Comparison of ENCODE assay signal across 27 mouse cellular contexts in genomic region chr10:13921641-13922385, GRCm38 (mm10). TPM values are rescaled to one million over a fixed set of nuclear protein-coding genes. Genes with fewer than 3 reads are reported as not detected.
A peak's percentile ranks its signal among the peaks of the same experiment; 100 is the strongest.
DNase-seq lines count a peak whose midpoint lies in the region; ATAC-seq lines count a peak whose summit lies in the region.
"Had no signal": no experiment of that assay in that cellular context is flagged by ENCODE, and none has a peak within 500 bp of the region (broad histone marks: within the 10 kb centered on the region; RNA-seq: fewer than 3 reads in every experiment).

No protein-coding gene starts in this region.

- intact Hi-C loops in heart, postnatal 10 days (cut with DNase I), result no loop called here

- no peak overlapping the region for H3K9ac ChIP-seq in lung, embryonic 16.5 days (ENCODE audit: low read length)
- H3K9ac ChIP-seq: embryonic facial prominence, embryonic 12.5 days; embryonic facial prominence, embryonic 15.5 days; forebrain, postnatal 0 days; hindbrain, embryonic 13.5 days had no signal

- DNase-seq in heart, adult 11 months, result peak; percentile 41
- no peak for DNase-seq in heart, postnatal 10 days
- DNase-seq in lung, postnatal 10 days, result no peak
- peak; percentile 56 to 67 for DNase-seq in right cerebral cortex, postnatal 10 days (ENCODE audit: low spot score in 2 of 2)
- DNase-seq in right cerebral cortex, adult 18-20 months, result no peak
- DNase-seq in kidney, postnatal 25 days, result no peak
- DNase-seq: adrenal gland, postnatal 10 days; adrenal gland, postnatal 36 days; B cell, adult 2 months; cerebellum, adult 11 months; cerebellum, adult 2 months; cerebellum, adult 9-11 months; forebrain, postnatal 0 days; gastrocnemius, postnatal 10 days; gastrocnemius, postnatal 36 days; heart, postnatal 36 days had no signal

- H3K9me3 ChIP-seq in lung, embryonic 16.5 days (ENCODE audit: control insufficient read depth, low read length), result no peaks in the 10 kb centered on the region
- H3K9me3 ChIP-seq: embryonic facial prominence, embryonic 12.5 days; embryonic facial prominence, embryonic 15.5 days; G1E; hindbrain, embryonic 10.5 days; hindbrain, embryonic 13.5 days had no signal

- peaks cover 2% of the 10 kb centered on the region; the same call in 1 of the 2 replicates for H3K4me1 ChIP-seq in lung, embryonic 16.5 days (replicated peaks; ENCODE audit: control insufficient read depth, insufficient read depth, low read length)

- ATAC-seq in lung, embryonic 16.5 days (ENCODE audit: low read depth), result peak; percentile 30; the same call in 1 of the 2 replicates
- ATAC-seq: forebrain, embryonic 14.5 days; forebrain, postnatal 0 days; hindbrain, embryonic 16.5 days; Patski had no signal

- H3K27me3 ChIP-seq in lung, embryonic 16.5 days (ENCODE audit: control insufficient read depth, insufficient read depth, low read depth, low read length), result no peaks in the 10 kb centered on the region
- H3K27me3 ChIP-seq: CH12.LX; embryonic facial prominence, embryonic 12.5 days; embryonic facial prominence, embryonic 15.5 days; hindbrain, embryonic 13.5 days had no signal

- no peaks in the 10 kb centered on the region for H3K36me3 ChIP-seq in lung, embryonic 16.5 days (ENCODE audit: control insufficient read depth, insufficient read depth, low read length)
- H3K36me3 ChIP-seq: embryonic facial prominence, embryonic 12.5 days; embryonic facial prominence, embryonic 15.5 days; G1E; hindbrain, embryonic 10.5 days; hindbrain, embryonic 13.5 days had no signal

- H3K27ac ChIP-seq in lung, embryonic 16.5 days (ENCODE audit: low read length), result no peak overlapping the region
- H3K27ac ChIP-seq: embryonic facial prominence, embryonic 12.5 days; embryonic facial prominence, embryonic 15.5 days; hindbrain, embryonic 10.5 days; hindbrain, embryonic 13.5 days had no signal

- 62% methylated on average over 9 of the region's 9 CpGs for WGBS in lung, embryonic 16.5 days

- H3K4me3 ChIP-seq in lung, embryonic 16.5 days (ENCODE audit: low read length), result no peak overlapping the region
- H3K4me3 ChIP-seq: embryonic facial prominence, embryonic 12.5 days; embryonic facial prominence, embryonic 15.5 days; hindbrain, embryonic 10.5 days; hindbrain, embryonic 13.5 days had no signal

- no peak overlapping the region for H3K4me2 ChIP-seq in lung, embryonic 16.5 days (ENCODE audit: low read depth, low read length)
- H3K4me2 ChIP-seq: embryonic facial prominence, embryonic 12.5 days; embryonic facial prominence, embryonic 15.5 days; heart, embryonic 11.5 days; hindbrain, embryonic 13.5 days had no signal

RNA-seq across cellular contexts. Expression of gene Hivep2, which starts 44.1 kb away (rescaled TPM):
- 10 to 100 TPM; 25.7 to 28.4 TPM for total RNA-seq in heart, postnatal 10 days (2021)
- polyA plus RNA-seq in lung, embryonic 16.5 days (2015; fragmentation: Nextera tagmentation; extraction: Ambion mirVana), result 4.7 and 5.6 TPM in 2 replicates
- polyA plus RNA-seq: G1E had no signal

RNA-seq across cellular contexts. Expression of gene Aig1, which starts 53.0 kb away (rescaled TPM):
- 10 to 100 TPM; 64.1 to 71.8 TPM for total RNA-seq in heart, postnatal 10 days (2021)
- polyA plus RNA-seq in lung, embryonic 16.5 days (2015; fragmentation: Nextera tagmentation; extraction: Ambion mirVana), result 45.4 and 52.9 TPM in 2 replicates
- polyA plus RNA-seq: G1E had no signal

Comparison
In these comparisons a context has a peak if more than half of its experiments do, and no peak if none do; other contexts are left out.
1. DNase-seq: peak in heart, adult 11 months (single experiment) and right cerebral cortex, postnatal 10 days (2 of 2); none in heart, postnatal 10 days (0 of 2), lung, postnatal 10 days (single experiment), right cerebral cortex, adult 18-20 months (single experiment) and kidney, postnatal 25 days (0 of 2).